Mouse (Mus musculus): Measurements from ENCODE around the gene Wdr25.
A peak's percentile ranks its signal among the peaks of the same experiment; 100 is the strongest.

Gene Wdr25

DNA sequence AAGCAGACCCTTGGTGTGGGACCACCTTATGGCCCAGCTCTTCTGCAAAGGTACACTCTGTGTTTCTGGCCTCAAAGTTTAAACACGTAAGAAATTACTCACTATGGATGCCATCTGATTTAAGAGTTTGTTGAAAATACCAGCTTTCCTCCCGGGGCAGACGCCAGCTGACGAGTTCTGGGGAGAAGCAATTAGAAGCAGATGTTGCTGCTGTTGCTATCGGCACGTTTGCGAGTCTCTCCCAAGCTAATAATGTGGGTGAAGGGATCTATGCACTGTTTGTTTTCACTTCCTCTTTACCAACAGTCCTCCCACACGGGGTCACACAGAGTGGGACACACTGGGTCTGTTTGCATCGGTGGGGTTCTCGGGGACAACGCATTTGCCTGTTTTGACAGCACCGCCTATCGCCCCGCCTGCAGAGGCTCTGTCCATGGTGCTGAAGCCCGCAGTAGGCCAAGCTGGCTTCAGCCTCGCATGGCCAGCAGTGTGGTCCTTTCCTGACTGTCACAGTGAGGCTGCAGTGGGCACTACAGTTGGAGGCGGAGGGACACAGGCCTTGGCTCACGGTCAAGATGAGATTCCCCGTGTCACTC, 101.1 kb downstream of the Wdr25 start:
- peak; percentile 88 for DNase-seq

DNA sequence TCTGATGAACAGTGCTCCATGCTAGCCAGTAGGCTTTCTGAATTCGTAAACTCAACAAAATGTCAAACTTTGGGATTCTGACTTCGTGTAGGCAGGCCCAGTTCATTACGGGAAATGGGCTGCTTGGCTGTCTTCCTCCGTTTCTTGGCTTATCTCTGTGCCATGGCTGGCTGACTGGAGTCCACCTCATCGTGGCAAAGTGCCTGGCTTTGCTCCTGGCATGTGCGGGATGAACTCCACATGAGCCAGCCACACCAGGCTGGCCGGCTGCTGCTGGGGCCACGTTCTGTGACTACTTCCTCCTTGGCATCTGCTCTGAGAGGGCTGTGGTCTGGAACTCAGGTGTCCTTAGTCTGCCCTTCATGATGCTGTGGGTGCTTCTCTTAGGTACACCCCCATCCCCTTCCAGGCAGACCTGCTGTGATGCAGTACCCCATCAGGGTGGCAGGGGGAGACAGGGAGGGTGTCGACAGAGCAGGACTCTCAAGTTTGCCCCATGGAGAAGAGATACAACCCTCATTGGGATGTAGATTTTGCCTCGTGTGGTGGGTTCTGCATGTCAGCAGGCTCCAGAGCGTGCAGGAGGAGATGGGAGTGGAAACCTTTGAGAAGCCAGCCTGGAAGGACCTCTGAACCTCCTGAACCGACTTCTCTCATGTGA, 102.7 kb downstream of the Wdr25 start:
- DNase-seq = no peak

GRCm38 (mm10) chr12:108997249-108997648, 103.8 kb downstream of the Wdr25 start:
- no peak for DNase-seq

DNA sequence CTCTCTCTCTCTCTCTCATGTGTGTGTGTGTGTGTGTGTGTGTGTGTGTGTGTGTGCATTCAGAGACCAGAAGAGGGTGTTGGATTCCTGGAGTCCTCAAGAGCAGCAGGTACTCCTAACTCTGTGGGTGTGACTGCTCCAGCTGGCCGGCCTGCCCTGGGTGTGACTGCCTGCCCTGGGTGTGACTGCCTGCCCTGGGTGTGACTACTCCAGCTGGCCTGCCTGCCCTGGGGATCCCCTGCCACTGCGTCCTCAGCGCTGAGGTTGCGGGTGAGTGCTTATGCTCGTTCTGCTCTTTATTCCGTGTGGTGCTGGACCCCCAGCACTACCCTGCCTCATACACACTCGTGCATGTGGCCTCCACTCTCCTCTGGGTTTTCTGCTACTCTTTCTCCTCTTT, 109.5 kb downstream of the Wdr25 start:
- DNase-seq = no peak

DNA sequence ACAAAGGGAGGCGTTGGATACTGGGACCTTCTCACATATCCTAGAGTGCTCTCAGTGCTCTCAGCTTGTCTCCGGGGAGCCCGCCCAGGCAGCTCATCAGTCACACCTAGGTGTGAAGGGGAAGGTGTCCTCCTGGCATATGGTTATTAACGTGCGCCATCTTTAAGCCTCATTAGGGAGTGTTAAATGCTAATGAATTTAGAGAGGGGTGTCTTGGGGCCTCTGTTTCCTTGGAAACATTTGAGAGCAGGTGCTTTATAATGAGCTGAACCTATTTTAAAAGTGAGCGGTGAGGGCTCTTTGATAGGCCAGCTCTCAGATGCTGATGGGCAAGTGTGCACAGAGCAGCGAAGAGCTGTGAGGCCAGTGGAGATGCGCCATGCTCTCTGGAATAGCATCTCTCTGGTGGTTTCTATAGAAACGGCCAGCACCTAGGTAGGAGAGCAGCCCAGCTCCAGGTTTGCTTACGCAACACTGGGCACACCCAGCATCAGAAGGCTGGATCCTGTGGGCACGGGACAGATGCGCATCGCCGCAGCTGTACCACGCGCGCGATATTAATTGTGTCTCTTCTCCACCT, 116.7 kb downstream of the Wdr25 start:
- DNase-seq = no peak

DNA sequence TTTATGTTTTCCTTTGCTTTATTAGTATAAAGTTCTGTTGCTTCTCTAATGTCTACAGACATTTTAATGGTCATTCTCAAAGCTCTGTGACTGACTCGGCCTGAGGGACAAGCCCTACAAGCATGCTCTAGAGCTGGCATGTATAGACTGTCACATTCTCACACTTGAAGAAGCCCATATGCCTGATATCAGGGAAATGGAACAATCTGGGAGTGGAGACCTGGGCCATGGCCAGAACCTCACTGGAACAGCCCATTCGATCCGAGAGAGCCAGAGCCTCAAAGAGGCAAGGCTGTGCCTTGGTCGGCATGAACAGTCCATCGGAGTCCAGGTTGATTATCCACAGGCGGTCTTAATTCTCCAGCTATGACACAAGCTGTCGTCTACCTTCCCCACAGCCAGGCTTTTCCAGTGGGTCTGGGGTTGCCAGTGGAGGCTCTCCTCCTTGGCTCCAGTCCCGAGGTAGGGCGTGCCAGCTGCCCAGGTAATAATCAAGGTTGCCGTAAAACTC, 128.8 kb downstream of the Wdr25 start:
- DNase-seq = no peak

GRCm38 (mm10) chr12:109022966-109023365, 129.5 kb downstream of the Wdr25 start:
- no peak for DNase-seq

DNA sequence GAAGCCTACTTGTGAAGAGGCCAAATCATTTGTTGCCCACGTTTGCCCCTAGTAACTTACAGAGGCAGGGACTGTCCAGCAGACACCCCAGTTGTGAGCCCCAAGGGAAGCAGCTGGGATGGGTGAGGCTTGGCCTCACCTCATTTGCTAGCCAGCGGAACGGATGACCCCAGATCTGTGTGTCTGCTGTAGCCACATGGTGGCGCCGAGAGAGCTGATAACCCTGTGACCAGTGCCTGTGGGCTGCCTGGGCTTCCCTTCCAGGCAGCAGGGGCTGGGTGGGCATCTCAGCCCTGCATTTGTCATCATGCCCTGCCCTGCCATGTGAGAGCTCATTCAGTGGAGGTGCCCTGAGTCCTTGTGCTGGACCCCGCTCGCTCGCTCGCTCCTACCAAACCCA, 130.3 kb downstream of the Wdr25 start:
- DNase-seq = peak; percentile 61

- no peak for DNase-seq
These were observed 143.6 kb downstream of the Wdr25 start for GRCm38 (mm10) chr12:109037026-109037425.

GRCm38 (mm10) chr12:109038179-109038819, 144.9 kb downstream of the Wdr25 start:
- no peak for DNase-seq

- DNase-seq = no peak
These were observed 145.9 kb downstream of the Wdr25 start for GRCm38 (mm10) chr12:109039311-109039710.

GRCm38 (mm10) chr12:109044497-109044896, 151.1 kb downstream of the Wdr25 start:
- DNase-seq = no peak

GRCm38 (mm10) chr12:109045581-109045980, 152.2 kb downstream of the Wdr25 start:
- DNase-seq = no peak

GRCm38 (mm10) chr12:109049949-109050348, 156.5 kb downstream of the Wdr25 start:
- no peak for DNase-seq

- peak; percentile 47 for DNase-seq
These were observed 159.8 kb downstream of the Wdr25 start for GRCm38 (mm10) chr12:109053020-109053806.

DNA sequence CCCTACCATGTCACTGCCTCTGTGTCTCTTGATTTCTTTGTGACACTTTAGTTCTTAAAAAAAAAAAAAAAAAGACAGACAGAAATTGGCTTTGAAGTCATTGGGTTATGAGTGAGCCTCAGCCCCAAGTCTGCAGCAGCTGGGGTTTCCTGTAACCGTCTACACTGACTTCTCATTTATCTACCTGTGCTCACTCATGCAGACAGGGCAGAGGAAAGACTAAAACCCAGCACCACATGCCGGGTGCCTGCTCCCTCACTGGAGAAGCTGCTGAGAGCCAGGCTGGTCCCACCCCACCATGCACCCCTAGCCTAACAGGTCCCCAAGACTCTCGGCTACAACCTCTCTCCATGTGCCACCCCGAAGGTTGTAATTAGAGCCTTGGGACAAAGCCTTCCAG, 164.3 kb downstream of the Wdr25 start:
- DNase-seq = no peak

DNA sequence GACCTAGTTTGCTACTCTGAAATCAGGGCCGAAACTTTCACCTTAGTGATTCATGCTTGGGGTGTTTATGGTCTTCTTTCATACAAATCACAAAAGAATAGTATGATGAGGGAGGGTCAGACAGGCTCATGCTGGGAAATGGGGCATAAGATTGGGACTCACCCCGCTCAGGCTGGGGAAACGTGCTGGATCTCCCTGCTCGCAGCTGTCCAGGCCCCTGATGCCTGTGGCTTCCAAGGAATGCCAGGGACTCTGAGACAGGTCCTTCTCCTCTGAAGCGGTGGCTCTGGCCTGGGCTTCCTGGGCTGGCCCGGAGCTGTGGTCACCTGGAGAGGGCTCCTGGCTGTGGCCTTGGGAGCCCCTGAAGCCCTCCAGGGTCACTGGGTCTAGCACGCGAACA, 165.2 kb downstream of the Wdr25 start:
- DNase-seq = no peak

- DNase-seq = peak; percentile 87
These were observed 174.2 kb downstream of the Wdr25 start for GRCm38 (mm10) chr12:109067561-109068135.

GRCm38 (mm10) chr12:109068167-109068653, 174.8 kb downstream of the Wdr25 start, which contains the start of gene Begain:
Gene Begain, minus strand, starts transcription at chr12:109068217.
- DNase-seq = peak; percentile 68

- DNase-seq = no peak
These were observed 175.3 kb downstream of the Wdr25 start for GRCm38 (mm10) chr12:109068738-109069137.

GRCm38 (mm10) chr12:109069751-109070150, 176.3 kb downstream of the Wdr25 start:
- no peak for DNase-seq

DNA sequence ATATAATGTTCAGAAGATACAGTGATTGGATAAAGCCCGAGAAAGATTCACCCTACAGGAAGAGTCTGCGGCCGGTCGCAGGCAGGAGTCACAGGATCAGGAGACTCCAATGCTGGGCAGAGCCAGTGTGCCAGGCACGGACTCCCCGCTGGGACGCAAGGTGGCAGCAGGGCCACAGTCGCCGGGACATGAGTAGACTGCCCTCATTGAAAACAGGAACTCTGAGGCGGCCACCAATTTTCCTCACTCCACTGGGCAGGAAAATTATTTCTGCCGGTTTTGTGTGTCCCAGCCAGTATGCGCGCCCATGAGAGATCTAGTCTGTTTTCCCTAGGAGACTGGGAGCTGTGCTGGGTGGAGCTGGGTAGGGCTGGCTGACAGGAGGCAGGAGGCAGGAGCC, 177.8 kb downstream of the Wdr25 start:
- no peak for DNase-seq
